Mouse (Mus musculus) thymus, postnatal 4 days (tissue): ENCODE measurements around the gene Gm20458.

ENCODE experiments used
- DNase-seq: peaks from one replicate; pipeline ENCODE4 v3.0.0; 2021

Gm20458 gene

DNA sequence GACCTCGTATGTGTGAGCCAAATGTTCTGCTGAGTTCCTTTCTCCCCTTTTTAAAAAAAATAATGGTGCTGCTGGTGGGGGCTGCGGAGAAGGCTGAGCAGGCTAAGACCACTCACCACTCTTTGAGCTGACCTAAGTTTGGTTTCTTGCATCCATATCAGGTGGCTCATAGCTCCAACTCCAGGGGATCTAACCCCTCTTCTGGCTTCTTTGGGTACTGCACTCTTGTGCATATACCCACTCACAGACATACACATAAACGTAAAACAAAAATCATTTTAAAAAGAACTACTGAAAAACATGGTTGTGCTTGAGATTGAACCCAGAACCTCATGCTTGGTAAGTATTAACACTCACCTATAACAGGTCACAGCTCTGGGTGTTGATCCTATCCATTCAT is 44.2 kb downstream of the Gm20458 start:
- no peak for DNase-seq

DNA sequence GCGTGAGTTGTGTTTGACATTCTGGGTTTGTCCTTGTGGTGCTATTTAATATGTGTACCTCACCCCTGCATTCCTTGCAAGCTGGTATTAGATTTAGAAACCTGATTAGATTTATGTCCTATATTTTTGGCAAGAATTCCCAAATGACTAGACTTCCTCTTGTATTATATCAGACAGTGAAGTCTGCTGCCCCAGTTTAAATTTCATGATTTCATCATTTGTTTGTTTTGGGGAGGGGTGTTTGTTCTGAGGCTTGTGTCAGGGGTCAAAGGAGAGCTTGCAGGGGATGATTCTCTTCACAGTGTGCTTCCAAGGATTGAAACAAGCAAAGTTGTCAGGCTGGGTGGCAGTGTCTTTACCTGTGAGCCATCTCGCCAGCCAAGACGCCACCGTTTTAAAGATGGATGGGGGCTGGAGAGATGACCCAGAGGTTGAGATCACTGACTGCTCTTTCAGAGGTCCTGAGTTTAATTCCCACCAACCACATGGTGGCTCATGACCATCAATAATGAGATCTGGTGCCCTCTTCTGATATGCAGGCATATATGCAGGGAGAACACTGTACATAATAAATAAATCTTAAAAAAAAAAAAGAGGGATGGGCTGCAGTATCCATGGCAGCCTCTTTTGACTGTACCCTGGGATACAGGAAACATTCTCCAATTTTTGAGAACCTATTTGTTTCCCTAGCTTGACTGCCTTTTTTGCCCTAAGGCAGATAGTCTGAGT is 45.0 kb downstream of the Gm20458 start:
- DNase-seq, result no peak

DNA sequence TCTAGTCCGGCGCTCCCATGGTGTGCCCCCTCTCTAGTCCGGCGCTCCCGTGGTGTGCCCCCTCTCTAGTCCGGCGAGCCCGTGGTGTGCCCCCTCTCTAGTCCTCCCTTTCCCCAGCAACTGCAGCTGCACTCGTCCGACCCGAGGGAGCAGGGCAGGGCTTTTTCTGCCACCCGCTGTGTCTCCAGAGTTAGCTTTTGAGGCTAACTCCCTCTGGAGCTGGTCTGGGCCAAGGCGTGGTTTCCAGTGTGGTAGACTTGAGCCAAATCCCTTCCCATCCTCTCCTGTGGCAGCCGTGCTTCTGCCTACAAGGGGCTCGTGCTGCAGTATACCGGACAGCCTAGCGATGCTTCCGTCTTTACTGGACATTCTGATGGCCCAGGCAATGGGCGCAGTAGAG is 47.0 kb downstream of the Gm20458 start:
- no peak for DNase-seq

DNA sequence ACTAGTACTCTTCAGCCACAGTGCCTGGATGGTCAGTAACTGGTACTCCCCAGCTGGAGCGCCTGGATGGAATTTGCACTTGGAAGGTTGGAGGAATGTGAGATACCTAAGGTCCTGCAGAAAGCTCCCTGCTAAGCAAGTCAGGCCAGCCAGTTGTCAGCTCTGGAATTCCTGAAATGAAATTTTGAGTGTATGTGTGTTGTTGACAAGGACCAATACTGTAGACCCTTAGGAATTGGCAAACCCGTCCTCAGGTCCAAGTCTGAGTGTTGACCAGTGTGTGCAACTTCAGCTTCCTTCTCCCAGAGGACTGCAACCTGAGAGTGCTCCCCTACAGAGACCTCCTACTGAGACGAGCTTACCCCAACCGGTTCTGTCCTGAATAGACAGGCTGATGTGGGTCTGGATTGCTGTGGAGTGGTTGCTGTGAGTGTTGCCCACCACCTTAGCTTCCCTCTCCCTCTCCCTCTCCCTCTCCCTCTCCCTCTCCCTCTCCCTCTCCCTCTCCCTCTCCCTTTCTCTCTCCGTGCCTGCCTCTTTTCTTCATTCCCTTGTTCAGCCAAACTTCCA is 49.9 kb downstream of the Gm20458 start:
- DNase-seq, result no peak

DNA sequence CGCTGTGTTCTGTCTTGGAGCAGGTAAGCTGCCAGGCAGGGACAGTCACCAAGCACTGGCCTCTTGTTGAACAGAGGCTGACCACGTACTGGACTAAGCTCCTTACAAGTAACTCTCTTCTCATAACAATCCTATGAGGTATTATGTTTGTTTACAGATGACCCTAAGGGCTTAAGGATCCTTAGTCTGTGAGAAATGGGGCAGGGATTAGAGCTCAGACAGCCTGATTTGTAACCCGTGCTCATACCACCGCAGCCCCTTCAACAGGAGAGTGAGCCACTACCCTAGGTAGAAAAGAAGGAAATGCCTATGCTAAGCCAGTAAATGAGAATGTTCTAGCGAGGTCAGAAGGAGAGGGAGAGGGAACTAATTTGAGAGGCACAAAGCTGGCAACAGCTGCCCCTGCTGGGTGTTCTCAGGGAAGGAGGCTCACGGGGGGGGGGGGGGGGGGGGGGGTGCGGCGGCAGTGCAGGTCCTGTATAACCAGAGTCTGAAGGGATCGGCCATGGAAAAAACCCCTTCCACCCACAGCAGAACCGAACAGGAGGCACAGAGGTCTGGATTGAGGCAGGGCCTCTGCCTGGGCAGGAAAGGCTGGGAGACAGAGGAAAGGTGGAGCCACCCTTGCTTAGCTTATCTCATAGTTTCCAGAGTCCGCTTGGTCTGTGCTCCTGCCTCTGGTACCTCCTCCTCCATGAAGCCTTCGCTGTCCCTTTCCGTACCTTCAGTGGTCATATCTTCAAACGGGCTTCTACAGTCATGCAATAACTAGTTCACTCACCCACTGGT is 51.5 kb downstream of the Gm20458 start:
- no peak for DNase-seq

DNA sequence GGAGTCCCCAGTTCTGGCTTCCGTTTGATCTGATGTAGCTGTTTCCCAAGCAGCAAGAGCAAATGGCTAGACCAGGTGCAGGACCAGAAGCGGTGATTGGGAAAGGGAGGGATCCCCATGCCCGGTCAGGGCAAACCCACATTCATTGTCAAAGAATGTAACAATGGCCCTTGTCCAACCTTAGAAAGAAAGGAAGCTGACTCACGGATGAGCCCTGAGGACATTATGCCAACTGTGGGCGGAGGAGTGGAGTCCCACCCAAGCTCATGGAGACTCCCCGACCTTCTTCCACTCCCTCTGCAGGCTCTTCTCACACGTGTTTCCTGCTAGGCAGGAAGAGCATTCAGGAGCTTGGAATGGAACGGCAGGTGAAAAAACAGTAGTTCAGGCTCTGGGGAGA is 52.6 kb downstream of the Gm20458 start:
- no peak for DNase-seq

DNA sequence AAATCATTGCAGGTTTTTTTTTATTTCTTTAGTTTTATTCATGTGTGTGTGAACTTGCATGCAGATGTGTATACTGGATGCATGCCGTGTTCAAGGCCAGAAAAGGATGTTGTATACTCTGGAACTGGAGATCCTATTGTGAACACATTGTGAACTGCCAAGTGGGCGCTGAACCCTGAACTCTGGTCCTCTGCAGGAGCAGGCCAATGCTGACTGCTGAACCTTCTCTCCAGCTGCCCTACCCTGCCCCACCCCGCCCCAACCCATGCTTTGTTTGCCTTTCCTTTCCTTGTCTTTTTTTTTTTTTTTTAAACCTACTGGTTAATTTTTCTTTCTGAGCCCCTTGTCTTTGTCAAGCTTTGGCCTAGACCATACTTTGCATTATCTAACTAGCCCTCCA is 54.1 kb downstream of the Gm20458 start:
- no peak for DNase-seq

DNA sequence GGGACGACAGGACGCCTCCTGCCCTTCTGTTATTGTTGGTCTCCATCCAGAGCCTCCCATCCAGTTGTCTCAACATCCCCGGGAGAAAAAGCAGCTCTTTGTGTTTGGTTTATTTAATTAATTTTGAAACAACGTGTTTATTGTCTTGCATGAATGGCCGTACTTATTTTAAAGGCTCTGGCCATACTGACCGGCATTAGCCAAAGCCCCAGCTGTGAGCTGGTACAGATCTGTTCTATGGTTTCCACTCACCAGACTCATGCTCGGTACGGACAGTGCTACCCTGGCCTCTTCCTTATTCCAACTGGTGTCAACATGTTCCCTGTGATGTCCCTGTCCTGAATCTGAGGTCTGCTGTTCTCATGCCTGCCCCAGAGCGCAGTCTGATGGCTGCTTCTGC is 55.1 kb downstream of the Gm20458 start:
- no peak for DNase-seq

DNA sequence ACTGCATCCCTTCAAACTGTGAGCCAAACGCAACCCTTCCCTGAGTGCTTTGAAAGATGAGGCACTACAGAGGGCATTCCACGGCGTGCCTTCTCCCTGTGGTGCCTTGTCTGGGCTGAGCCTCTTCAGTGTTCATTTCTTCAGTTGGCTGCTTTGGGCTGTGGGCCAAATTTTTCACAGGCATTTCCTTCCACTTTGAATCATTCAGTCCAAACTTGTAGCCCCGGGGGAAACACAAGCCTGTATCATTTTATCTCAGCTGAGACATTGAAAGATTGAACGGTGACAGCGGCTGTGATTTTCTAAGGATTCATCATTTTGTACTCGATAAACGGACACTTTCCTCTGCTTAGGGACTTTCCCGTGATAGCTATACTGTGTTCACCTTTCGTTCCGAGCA is 55.8 kb downstream of the Gm20458 start:
- DNase-seq, result no peak

DNA sequence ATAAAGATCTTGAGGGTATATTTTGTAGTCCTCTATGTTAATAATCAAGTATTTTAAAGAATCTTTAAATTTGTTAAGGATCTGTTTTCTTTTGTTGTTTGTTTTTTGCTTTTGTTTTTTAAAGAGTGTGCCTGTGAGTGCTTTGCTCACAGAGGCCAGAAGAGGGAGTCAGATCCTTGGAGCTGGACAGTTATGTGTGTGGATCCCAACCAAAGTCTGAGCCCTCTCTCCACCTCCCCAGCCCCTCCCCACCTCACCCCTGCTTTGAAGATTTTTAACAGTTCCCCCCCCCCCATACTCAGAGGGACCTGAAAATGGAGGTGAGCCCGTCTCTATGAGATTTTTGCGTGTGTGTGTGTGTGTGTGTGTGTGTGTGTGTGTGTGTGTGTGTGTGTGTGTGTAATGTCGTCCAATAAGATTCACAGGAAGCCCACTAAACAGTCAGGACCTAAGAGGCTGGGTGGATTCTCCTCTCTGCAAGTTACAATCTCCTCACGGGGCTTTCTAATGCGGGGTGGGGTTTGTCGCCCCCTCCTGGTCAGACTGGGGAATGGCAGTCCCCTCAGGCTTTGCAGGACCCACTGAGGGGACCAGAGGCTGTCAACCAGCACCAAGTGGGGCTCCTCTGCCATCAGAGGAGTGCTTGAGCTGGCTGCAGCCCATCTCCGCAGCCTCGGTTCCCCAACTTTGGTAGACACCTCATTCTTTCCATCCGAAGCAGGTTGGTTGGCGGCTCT is 56.9 kb downstream of the Gm20458 start:
- DNase-seq, result peak; percentile 76

DNA sequence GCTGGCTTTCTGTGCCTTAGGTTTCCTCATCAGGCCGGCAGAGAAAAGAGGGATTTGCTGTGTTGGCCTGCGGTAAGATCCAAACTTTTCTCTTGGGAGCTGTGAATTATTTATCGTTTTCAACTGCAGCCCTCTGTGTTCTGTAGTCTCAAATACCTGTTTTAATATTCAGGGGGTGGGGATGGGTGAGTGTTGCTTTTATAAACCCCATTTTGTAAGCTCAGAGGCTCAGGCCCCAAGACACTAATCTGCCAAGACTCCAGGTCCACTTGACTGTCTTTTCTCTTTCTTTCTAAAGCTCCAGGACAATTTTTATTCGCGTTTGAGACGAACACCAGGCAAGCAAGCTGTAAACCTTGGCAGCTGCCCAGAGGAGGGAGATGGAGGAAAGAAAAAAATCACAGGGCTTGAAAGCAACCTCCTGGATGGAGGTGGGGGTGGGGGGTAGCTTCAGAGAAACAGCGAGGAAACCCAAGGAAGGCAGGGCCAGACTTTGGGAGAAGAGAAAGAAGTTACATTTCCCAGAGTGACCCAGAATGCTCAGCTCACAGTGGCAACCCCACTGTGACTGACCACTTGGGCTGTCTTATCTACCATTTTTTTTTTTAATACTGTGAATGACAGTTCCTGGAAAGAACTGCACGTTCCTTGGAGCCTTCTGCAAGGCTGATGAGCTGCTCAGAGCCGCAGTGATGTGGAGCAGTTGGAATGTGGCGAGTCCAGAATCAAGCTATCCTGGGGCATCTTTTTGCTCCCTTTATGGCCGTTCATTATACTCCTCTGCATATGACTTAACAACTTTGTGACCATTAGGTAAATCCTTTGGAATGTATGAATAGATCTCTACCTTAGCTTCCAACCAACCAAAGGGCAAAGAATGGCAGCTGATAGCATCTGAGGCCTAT is 57.8 kb downstream of the Gm20458 start:
- DNase-seq, result no peak

DNA sequence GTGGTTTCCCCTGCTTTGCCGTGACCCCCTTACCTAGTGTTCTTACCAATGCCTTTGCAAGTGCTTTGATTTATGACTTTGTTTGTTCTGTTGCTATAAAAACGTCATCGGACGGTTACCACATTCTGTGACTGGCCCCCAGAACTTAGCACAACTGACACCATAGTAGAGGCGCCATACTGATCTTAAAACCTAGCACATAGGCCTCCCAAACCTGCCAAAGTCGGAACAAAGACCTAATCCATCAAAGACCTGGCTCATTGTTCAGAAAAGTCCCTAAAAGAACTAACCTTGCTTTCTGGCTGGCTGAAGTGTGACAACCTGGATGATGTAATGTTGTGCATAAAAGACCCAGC is 58.4 kb downstream of the Gm20458 start:
- no peak for DNase-seq

DNA sequence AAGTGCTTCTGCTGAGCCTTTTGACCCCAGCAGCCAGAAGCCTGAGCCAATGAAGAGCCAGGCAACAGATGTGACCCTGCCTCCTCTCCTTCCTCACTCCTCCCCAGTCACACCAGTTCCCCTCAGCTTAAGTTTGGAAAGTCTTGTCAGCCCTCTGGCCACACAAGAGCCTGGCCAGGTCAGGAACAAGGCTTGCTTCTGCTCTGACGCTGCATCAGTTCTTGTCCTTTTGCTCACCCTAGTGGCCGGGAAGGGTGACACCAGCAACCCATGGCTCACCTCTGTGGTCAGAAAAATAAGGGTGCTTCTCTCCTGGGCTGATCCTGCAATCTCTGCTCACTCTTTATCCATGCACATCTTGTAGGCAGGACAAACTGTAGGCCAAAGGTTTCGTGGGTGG is 60.0 kb downstream of the Gm20458 start:
- peak; percentile 51 for DNase-seq

DNA sequence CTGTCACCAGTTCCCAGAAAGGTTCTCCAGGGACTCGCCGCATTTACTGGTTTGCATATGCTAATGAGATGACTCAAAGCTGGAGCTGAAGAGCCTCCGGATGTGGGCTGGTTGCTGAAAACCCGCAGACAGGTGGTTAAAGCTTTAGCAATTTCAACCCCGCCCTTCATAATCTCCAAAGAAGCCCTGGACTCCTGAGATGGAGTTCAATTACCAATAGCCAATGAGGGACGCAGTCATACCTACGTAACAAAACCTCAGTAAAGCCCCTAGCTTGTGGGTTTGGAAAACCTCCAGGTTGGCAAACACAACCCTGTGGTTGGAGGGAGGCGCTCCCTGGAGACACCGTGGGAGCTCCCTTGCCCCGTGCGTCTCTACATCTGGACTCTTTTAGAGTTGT is 61.1 kb downstream of the Gm20458 start:
- peak; percentile 49 for DNase-seq

DNA sequence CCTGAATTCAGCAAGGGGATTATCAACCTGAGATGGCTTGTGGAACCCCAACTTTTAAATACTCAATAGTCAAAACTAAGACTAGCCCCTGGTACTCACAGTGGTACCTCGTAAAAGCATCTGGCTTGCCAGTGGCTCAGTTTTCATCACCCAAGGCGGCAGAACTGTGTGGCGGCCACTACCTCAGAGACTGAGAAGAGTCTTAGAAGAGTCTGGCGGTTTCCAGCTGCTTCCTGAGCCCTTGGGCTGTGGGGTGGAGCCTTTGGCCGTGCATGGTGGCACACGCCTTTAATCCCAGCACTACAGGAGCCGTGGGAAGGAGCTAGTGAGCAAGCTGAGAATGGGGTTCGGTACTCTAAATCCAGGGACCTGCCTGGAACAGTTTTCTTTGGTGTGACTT is 61.5 kb downstream of the Gm20458 start:
- DNase-seq, result peak; percentile 24

DNA sequence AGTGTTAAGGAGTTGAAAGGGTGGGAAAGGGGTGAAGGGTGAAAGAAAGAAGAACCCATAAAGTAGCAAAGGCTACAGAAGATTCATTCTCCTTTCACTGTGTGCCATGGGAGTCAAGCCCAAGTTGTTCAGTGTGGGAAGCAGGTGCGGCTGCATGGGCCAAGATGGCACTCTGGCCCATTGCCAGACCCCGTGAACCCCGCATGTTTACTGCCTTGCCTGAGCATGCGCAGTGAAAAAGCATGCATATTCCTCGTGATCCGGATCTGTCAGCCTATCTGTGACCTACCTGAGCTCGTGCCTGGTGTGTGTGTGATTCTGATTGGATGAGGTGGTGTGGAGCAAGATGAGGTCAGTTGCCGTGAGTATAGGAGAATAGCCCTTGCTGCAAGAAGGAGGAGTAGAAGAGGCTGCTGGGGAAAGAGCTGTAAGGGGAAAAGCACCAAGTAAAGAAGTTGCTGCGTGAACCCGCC is 62.6 kb downstream of the Gm20458 start:
- DNase-seq, result no peak

DNA sequence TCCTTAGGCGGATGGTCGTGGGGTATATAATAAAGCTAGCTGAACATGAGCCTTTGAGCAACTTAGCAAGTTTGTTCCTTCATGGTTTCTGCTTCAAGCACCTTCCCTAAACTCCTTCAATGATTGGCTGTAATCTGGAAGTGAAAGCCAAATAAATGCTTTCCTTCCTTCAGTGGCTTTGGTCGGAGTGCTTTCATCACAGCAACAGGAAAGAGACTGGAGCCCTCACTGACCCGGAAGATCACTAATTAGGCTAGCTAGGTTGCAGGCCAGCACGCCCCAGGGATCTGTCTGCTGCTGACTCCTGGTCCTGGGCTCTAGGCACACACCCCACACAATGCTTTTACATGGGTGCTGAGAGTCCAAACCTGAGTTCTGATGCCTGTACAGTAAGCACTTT is 67.8 kb downstream of the Gm20458 start:
- DNase-seq, result no peak

DNA sequence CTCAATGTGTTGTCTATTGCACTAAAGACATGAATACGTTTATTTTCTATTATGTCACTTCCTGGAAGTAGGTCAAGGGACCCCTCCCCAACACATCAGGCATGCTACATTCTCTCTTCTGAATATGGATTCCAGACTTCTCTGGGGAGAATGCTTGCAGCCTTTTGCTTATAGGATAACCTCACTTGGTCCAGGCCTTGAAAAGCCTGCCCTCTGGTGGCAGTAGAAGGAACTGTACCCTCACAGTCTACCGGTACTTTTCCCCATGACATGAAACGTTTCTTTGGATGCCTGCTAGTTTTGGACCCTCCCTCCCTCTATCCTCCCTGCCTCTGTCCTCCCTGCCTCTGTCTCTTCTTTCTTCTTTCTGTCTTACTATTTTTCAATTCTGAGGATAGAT is 70.4 kb downstream of the Gm20458 start:
- DNase-seq, result peak; percentile 83

DNA sequence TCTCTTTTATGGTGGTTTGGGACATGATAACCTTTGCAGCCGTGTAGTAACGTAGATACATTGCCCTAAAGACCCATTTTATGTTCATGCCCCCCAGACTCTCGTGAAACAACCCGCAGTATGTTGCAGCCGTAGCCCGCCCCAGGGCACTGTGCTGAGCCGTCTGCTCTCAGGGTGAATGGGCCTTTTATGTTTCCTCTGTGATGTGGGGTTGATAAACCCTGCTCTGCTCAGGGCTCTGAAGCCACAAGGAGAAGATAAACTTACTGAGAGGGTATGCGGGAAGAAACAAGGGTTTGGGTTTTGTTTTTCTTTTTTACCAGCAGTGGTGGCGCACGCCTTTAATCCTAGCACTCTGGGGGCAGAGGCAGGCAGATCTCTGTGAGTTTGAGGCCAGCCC is 73.5 kb downstream of the Gm20458 start:
- peak; percentile 32 for DNase-seq

DNA sequence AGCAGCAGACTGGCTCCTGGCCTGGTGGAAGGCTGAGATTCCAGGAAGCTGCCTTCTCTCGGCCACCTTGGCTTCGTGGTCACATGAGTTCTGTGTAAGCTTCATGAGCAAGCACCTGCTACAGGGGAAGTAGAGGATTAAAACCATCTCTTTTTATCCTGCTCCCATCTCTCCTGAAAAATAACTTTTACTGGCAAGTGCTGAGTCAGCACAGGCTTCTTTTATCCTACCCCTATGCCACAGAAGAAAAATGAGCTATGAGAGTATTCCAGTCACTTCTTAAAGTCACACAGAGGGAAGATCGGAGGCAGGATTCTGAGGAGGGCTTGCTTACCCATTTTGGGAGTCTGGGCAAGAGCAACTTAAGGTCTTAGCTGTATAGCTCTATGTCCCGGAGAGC is 76.2 kb downstream of the Gm20458 start:
- no peak for DNase-seq
